Mouse (Mus musculus): Measurements from ENCODE around the gene Chrnd.

Gene Chrnd

DNA sequence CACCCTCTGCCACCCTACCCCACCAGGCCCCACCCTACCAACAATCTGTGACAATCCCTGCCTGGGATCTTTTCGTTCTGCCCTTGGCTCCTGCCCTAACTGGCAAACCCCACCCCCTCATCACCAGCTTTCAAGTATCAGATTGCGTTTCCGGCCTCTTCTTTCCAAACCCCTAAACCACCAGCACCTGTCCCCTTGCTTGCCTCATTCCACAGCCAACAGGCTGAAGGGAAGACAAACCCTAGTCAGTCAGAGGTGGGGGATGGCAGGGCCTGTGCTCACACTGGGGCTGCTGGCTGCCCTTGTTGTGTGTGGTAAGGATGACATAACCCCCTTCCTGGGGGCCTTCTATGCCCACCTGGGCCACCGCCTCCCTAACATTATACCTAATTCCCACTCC is at the start of gene Chrnd:
TSS of gene Chrnd (plus strand) at position 179 of the 400 bp plus-strand sequence.
- no peak for DNase-seq

DNA sequence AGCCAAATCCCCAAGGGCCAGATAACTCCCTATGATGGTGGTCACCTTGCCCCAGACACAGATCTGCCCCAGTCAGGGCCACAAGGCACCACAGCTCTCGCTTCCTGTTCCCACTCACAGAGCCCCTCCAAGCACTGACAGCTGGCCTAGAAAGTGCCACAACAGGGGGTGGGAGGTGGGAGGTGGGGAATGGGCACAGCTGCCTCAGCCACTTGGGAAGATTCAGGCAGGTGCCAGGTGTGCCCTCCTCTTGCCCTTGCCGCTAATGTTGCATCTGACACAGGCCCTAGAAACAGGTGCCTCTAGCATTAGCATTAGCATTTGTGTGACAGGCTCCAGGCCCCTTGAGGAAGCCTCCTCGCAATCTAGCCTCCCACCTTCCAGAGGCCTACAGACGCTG is 48.9 kb upstream of the Chrnd start:
- DNase-seq = no peak

DNA sequence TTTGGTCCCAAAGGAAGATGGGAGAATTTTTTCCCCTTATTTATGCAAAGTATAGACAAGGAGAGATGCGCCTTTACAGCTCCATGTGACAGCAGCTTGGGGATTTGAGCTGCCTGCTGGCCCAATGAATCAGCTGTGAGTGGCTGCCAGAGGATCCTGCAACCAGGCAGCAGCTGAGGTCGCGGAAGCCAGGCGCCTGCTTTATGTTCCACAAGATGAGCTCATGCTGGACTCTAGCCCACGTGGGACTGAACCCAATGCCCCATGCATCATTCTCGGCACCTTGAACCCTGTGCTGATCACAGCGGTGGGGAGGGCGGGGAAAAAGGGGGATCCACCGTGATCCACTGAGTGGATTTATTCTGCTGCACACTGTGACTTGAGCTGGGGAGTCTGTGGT is 48.0 kb upstream of the Chrnd start:
- no peak for DNase-seq

DNA sequence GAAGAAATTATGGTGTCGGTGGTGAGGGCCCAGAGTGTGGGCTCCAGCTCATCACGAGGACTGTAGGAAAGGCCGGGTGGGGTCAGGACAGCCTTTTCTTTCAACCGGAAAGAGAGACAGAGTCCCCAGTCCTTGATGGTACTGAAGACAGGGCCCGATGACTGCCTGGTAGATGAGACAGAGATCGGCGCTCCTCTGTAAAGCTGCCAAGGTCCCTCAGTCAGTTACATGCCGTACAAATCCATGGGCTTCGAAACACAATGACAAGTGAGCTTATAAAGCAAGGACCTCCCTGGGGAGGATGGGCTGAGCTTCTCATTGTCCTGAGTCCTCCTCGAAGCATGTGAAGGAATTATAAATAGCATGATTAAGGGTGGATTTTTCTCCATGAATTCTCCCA is 47.3 kb upstream of the Chrnd start:
- DNase-seq = no peak

DNA sequence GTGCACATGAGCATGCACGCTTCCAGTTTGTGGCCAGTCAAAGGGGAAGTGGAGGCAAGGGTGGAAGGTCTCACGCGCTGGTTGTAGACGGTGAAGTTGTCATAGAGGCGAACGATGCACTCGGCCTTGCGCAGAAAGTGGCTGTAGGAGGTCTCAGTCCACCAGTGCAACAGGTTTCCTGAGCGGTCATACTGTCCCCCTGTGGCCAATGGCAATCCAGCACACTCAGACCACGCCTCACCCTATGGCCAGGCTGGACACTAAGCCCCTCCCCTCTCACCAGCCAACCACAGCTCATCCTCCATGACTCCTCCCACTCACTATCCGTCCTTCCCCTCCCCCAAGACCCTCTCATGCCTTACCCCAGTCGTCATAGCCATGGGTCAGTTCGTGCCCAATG is 41.0 kb upstream of the Chrnd start:
- DNase-seq = no peak

DNA sequence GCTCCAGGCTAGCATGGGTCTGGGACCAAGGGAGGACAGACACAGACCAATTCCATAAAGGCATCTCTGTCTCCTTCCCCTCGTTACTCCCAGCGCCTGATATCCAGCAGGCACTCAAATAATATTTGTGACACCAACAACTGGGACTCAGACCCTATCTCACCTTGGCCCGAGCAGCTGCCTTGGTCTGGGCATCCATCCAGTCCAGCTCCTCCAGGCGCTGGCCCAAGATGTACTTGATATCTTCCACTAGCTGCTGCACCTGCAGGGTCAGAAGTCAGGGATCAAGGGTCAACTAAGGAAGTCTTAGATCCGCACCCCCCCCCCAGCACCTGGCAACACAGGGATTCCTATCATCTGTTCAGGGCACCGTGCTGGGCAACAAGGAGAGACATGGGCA is 39.1 kb upstream of the Chrnd start:
- no peak for DNase-seq

DNA sequence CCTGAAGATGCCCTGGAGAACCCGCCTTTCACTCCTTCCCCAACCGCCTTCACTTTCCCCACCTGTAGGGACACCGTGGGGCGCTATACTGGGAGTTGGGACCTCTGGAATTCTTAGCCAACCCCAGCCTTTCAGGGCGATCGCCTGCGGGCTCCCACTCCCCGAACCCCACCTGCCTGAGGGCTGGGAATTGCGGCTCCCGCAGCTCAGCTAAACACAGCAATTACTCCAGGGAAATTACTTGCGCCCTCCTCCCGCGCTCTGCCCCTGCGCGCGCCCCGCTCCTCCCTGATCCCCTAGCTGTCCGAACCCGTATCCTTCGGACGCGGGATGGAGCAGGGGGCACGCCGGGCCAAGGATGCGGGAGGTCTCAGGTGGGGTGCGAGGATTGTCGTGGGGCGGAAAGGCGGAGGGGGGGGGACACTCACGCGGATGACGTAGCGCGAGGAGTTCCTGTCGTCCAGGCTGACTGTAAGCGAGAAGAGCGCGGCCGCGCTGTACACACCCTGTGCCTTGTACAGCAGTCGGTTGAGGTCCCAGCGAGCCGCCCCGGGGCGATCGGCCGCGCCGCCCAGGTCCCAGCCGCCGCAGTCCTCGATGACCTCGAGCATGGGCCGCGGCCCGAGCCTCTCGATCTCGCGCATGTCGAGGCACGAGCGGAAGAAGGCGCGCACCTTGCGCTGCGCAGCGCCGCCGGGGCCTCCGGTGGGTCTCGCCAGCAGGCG is 36.5 kb upstream of the Chrnd start:
- DNase-seq = no peak

DNA sequence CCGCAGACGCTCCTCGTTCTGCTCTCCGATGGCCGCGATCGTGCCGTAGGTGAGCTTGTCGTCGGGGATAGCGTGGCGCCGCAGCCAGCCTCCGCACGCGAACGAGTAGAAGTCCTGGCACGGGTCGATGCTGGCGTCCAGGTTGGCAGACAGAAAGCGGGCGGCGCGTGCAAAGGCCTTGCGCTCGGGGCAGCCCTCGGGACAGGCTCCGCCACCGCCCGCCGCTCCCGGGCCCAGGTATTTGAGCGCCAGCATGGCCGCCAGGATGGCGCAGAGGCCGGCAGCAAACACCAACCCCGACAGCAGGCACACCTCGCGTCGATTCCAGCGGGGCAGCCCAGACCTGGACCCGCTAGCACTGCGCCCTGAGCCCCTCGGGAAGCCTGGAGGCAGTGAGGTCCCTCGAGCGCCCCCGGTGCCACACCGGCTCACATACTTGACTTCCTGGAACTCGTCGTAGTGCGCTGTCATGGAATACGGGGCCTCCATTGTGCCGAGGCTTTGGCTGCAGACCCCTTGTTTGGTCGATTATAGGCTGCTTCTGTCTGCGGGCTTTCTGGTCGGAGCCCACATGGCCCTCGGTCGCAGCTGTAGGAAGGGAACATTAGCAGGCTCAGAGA is 35.8 kb upstream of the Chrnd start:
- DNase-seq = no peak

DNA sequence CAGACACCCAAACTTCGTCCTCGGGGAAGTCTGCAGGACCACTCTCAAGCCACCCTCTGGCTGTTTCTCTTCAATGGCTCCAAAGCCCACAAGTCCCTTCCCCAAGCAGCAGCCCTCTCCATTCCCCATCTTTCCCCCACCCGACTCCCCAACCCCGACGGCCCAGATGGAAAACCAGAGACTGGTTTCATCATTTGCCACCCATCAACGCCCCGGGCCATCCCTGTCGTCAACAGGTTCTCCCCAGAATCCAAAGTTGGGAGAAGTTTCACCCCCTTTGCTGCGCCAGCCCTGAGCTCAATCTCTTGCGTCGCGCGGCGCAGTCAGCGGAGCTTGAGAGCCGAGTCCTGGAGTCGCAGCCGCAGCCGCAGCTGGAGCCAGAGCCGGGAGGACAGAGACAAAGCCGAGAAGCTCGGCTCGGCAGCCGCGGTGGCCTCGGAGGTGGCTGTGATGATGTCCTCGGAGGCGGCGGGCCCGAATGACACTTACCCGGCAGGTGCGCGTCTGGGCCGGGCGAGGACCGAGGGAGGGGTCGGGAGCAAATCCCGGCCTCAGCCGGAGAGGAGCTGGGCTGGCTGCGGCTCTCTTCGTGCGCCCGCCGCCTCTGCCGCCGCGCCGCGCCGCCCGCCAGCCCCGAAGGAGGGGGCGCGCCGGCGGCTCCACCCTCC is 34.7 kb upstream of the Chrnd start:
- no peak for DNase-seq

DNA sequence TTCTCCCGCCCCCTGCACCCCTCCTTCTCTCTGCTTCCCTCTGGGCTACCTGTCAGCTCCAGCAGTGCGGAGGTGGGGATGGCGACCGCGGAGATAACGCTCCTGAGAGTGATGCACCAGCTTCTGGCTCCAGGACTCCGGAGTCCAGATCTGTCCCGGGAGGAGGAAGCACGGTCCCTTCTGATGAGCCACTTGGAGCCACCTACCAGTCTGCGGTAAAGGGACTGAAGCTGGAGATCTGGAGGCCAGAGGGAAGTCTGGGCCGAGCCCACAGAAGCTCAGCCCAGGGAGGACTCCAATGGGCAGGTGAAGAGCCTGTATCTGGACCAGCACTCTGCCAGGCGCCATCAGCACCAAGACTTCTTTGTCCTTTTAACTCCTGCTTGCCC is 34.2 kb upstream of the Chrnd start, which contains the start of gene Ecel1:
TSS of gene Ecel1 (minus strand) at position 323 of the 389 bp plus-strand sequence.
- DNase-seq = no peak

DNA sequence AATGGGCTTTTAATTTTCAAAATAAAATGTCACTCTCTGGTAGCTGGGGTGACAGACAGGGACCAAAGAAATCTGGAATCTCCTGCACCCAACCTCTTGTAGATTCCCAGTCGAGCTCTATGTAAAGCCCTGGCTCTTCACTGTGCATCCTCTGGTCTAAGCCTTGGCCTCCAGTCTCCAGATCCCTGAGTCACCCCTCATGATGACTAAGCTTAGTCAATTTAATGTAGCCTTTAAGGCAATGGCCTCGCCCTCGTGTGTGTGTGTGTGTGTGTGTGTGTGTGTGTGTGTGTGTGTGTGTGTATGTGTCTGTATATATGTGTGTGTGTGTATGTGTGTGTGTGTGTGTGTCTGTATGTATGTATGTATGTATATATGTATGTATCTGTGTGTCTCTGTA is 31.0 kb upstream of the Chrnd start:
- no peak for DNase-seq

DNA sequence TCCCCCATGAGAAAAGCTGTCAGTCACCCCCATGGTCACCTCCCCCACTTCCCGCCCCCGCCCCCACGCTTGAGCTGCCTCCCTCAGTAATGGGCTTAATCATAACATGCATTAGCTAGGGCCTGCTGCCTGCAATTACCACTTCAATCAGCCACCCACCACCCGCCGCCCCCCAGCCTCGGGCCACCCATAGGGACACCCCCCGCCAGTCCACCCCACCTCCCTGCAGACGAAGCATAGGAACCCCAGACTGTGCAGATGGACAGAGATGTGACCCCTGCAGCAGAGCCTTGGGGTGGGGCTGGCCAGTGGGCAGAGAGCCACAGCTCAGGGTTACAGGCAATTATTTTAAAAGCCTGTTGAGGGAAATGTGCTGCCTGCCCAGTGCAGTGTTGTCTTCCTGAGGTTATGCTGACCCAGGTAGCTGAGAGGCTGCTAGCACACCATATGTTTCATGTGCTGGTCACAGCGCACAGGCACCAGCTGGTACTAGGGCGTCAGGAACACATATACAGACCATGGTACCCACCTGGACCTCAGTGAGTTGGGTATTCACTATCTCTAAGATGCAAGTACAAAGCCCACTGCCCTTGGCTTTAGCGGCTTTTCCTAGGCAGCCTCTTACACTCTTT is 26.1 kb upstream of the Chrnd start:
- no peak for DNase-seq

DNA sequence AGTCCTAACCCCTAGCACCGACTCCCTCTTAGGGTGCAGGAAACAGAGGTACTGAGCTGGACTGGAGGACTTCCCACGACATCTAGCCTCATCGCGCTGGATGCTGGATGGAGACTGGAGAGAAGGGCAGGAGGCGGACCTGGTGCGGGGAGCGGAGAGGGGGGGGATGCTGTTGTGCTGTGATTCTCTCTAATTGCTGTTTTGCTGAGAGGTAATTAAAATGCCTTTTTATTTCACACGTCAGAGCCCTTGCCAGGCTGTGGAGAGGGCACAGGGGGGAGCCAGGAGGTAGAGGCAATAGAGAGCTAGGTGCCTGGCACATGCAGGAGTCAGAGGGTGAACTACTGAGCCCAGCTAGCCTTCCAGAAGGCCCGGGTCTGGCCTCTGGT is 25.6 kb upstream of the Chrnd start:
- DNase-seq = no peak

DNA sequence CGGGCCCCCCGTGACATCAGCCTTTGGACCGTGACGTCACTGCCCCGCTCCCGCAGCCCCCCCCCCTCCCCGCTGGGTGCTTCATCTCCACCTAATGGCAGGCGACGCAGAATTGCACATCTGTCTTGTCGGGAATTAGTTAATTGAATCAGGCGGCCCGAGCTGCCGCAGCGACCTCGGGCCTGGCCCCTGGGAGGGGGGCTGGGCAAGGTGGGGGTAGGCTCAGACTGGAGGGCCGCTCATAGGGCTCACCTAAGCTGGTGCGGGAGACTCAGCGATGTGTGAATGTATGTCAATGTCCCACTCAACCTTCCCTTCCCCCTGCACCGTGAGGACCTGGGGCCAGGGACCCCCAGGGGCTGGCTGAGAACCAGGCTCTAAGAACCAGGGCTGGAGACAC is 19.9 kb upstream of the Chrnd start:
- DNase-seq = no peak

DNA sequence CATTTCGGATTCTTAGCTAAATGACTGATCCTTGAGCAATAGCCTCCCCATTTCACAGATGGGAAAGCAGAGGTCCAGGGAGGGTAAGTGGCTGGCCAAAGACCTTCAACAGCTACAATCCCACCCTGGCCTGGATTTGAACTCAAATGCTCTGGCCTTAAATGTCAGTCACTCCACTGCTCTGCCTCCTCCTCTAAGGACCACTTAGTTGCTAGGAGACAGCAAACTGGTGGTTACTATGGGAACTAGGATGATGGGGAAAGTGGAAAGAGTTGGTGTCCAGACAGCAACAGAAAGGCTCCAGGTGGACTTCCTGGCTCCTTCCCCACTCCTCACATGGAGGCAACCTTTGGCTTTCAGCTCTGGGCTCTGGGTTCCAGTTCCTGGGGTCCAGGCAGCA is 19.1 kb upstream of the Chrnd start:
- no peak for DNase-seq

DNA sequence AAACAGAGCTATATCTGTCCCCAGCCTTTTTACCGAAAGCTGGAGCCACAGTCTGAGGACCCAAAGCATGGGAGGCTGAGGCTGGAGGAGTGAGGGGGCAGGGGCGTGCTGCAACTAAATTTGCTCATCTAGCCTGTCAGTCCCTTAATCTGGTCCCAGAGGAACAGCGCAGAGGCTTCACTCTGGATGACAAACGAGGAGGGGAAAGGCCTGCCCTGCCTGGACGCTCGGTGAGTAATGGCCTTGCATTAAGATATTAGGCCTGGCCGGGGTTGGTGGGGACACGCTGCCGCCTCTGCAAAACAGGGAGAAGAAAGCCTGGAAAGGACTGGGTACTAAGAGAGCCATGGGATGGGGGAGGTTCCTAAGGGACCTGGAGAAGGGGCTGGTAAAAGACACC is 18.1 kb upstream of the Chrnd start:
- no peak for DNase-seq

DNA sequence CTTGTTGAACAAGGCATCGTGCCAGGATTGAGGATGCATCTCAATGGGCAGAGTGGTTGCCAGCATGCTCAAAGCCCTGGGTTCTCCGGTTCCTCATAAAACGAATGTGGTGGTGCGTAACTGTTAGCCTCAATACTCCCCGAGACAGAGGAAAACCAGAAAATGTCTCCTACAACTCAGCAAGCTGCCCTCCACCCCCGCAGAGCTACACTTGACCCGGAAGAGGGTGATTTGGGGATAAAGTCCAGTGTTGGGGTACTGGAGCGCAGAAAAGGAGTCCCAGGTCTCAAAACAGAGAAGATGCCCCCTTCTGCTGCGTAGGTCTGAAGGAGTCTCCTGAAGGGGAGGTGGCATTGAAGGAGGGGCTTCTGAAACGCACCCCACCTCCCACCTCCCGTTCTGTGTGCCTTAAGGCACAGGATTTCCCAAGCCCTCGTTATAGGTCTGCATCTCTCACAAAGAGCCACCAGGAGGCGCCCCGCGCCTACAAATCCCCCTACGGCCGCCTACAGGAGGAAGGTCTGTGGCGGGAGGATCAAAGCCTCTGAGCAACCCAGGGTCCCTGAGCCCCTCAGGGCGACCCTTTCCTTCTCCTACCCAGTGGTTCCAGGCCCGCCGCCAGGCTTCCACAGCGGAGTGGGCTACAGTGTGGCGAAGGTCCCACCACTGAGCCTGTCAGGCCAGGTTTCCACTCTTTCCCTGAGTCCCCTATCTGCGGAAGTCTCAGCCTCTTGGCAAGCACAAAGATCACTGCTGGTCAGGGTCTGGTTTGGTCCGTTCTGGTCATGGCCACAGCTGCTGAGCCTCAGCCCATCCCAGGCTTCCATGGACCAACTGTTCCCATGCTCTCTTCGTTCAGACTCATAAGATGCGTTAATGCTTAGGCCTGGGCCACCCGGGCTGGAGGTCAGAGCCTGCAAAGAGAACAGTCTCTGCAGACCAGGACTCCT is 16.1 kb upstream of the Chrnd start:
- peak; percentile 40 to 66 for DNase-seq

DNA sequence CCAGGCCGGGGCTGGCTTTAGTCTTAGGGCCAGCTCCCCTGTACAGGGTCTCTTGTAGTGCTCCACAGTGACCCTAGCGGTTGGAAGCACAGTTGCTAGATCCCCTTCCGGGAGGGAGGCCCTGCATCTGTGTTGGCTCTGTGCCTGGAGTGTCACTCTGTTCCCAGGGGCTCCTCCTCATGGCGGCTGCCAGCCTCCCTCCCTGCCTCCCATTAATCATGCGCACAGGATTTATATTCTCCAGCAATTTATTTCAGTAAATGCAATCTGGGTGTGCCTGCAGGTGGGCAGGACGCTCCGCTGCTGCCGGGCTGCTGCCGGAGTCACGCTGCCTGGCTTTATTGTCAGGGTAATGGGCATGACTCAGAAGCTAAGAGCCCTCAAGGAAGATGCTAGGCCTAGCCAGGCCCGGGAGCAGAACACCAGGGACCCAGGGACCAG is 14.5 kb upstream of the Chrnd start:
- DNase-seq = no peak

DNA sequence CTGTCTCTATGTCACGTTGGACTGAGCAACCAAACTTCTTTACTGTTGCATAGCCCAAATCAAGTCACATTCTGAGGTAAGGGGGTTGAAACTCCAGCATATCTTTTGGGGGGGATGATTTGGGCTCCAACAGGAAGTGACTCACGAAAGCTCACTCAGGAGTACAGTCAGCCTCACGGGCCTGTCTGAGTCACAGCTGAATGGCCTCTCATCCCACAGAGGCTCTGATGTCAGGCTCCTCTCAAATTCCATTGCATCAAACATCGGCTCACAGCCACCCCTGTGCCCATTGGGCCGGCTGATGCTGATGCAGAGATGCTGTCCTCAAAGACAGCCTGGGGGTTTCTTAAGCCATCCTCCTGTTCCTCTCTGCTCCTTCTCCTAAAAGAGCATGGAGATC is 9.5 kb upstream of the Chrnd start:
- no peak for DNase-seq

DNA sequence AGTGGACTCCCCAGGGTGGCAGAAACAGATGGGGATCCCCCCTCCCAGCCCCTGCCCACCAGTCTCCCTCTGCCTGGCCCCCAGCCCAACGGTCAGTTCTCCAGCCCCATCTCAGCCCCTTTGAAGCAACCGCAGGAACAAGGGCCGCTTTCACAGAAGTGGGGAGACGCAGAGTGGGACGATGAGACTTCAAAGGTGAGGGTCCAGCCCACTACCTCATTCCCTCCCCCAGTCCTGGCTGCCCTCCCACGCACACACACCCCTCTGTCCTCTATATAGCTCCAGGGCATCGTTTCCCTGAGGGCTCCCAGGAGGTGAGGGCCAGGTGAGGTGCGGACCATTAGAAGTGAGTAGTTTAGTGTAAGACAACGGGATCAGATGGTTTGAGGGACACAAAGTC is 7.4 kb upstream of the Chrnd start, which contains the start of gene Prss56:
TSS of gene Prss56 (plus strand) at position 301 of the 400 bp plus-strand sequence.
- no peak for DNase-seq

DNA sequence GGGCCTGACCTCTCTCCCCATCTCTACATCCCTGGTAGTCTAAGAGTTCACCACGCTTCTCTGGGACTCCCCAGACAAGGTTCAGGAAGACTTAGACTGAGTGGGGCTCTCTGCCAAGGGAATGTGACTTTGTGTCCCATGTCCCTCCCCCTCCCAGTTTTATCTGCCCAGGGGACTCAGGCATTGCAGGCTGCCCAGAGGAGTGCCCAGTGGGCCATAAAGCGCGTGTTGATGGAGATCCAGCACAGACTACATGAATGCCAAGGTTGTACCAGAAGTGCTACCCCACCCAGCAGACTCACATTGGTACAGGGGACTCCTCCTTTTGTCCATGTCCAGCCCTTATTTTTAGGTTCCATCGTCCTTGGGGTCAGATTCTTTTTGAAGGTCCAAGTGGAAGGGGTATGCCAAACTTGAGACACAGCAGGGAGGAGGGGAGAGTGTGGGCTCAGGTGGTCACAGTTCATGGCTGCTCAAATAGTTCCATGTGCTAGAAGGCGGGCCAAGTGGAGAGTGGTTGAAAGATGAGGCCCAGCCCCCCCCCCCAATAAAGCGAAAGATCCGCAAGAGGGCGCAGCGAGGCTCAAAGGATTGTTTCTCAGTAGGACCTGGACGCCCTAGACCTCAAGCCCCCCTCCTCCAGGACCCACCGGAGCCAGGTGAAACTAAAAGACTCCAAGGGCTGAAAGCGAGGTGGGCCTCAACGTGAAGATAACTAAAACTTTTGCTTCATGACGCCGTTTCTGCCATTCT is 6.2 kb upstream of the Chrnd start:
- DNase-seq = no peak

DNA sequence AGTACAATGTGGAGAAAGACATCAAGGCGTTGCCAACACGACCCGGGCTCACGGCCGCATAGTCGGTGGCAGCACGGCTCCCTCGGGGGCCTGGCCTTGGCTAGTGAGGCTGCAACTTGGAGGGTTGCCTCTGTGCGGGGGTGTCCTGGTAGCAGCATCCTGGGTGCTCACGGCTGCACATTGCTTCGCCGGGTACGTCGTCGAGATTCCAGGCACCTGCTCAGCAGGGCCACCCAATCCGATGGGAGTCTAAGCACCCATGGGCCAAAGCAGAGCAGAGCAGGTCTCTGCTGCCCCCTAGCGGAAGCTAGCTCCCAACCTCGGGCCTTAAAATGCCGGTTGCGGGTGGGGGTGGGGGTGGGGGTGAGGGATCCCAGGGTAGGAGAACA is 5.7 kb upstream of the Chrnd start:
- DNase-seq = peak; percentile 65 to 77

Data from cerebellum, adult 18-20 months (tissue).